Mouse (Mus musculus): ENCODE data around the gene Olfr1044.
"Not testable (repeated sequence)": the region's sequence is repeated elsewhere in the genome, so short reads cannot be mapped to it uniquely, and the experiment has no call there.

Gene Olfr1044

DNA sequence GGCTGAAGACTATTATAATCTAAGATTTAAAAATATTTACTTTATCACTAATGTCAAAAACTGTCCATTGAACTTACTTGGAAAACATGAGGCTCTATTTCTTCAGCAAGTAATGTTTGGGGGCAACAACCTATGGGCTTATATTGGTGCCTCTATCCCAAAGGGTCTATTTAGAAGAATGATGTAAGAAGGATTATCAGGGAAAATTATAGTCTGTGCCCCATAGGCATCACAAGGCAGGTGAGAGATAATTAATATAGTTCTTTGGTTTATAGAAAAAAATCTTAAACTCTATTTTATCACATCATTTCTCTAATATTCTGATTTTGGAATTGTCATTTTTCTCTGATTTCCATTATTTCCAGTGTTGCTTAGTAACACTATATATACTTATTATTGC, at the start of gene Olfr1044:
Gene Olfr1044 (minus strand): TSS at position 101 of the 400 bp plus-strand sequence.
- DNase-seq (ENCODE audit: low spot score) = no peak

DNA sequence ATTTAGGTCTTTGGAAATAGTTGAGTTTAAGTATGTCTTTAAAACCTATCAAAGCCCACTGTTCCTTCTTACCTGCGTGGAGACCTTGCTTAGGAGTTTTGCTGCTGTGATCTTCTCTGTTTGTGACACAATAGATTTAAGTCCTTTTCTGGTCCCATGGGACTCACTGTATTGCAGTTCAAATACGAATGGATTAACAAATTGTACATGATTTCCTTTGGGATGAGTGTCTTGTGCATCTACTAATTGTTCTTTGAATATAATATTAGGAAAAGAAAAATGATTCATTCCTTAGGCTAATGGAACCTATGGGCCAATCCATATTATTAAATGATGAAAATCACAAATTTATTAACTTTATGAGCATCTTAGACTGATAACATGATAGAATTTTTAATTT, 41.6 kb upstream of the Olfr1044 start, which contains the start of gene Olfr1046:
Gene Olfr1046 (minus strand): TSS at position 101 of the 400 bp plus-strand sequence.
- DNase-seq (ENCODE audit: low spot score) = no peak

DNA sequence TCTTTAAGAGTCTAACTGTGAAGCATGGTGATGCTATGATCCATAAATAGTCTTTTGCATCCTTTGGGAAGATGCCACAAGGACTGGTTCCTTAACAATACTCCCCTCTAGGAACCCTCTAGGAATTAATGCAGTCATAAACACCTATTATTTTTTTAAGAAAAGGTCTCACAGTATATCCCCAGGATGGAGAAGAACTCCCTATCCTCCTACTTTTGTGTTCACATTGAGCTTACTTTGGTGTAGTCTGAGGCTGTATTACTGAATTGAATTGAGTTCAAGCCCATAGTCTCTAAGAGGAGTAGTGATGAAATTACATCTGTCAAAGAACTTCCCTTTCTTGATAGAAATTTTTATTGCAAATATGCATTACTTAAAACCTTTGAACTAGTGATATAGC, 25.3 kb upstream of the Olfr1044 start, which contains the start of gene Olfr1045:
Gene Olfr1045 (minus strand): TSS at position 101 of the 400 bp plus-strand sequence.
- no peak for DNase-seq (ENCODE audit: low spot score)

DNA sequence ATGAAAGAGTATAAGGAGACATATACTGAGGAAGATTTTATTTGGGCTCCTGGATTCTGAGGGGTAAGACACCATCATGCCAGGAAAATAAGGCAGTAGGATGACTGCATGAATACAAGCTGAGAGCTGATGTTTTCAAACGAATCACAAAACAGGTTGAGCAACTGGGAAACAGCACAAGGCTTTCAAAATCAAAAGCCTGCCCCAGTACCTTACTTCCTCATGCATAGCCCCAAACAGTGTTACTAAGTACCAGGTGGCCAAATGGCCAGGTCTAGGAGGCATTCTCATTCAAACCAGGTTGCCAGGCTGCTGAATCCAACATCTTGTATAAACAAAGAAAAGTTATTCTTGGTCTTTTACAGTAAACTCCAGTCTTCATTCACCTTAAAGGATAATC, 18.2 kb upstream of the Olfr1044 start:
- DNase-seq (ENCODE audit: low spot score) = no peak

DNA sequence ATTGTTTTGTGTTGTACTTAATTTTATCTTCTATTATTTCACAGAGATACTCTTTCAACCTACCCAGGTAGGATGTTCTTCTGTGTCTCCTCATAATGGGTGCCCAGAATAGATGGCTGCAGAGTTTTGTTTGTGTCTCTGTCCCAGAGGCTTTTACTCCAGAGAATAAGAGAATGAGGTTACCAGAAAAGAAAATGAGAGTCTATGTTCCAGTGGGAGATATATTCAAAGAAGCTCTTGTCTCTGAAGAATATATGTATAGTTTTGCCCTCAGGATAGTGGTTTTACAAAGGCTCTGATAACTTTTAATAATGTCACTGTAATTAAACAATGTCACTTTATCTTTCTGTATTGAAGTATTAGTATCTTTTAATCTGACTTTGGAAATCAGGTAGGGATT, 8.0 kb upstream of the Olfr1044 start, which contains the start of gene Olfr52:
Gene Olfr52 (minus strand): TSS at position 101 of the 400 bp plus-strand sequence.
- no peak for DNase-seq (ENCODE audit: low spot score)

GRCm38 (mm10) chr2:86179950-86180349, 2.3 kb upstream of the Olfr1044 start:
- no peak for DNase-seq (ENCODE audit: low spot score)

GRCm38 (mm10) chr2:86175422-86175821, 2.2 kb downstream of the Olfr1044 start:
- DNase-seq (ENCODE audit: low spot score) = not testable (repeated sequence)

DNA sequence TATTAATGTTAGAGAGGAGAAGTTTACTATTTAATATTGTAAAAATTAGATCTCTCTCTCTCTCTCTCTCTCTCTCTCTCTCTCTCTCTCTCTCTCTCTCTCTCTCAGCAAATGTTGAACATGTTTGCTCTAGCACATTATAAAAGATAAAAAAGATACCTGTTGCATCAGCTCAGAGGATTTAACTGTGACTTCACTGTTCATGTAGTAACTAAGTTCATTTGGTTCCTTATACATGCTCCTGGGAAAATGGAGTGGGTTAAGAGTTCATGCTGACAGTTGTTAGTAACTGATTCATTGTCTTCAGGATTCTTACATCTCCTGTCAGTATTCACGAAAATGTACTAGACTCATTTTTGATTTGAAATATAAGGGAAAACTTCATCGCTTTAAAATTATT, 10.2 kb downstream of the Olfr1044 start, which contains the start of gene Olfr1043:
Gene Olfr1043 (minus strand): TSS at position 101 of the 400 bp plus-strand sequence.
- DNase-seq (ENCODE audit: low spot score) = no peak

DNA sequence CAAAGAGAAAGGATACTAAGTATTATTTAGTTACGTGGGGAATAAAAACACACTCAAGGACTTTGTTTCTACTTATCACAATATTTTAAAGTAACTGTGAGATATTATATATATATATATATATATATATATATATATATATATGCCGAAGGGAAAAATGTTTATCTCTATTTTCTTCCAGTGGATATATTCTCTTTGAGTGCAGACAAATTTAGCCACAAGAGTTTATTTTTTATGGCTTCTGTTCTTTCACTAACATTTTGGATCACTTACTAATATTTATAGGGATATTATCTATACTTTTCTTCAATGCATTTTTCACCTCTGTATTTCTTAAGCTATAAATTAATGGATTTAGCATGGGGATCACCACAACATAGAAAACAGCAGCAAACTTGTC, 15.9 kb downstream of the Olfr1044 start, which contains the start of gene Olfr1042:
Gene Olfr1042 (minus strand): TSS at position 101 of the 400 bp plus-strand sequence.
- no peak for DNase-seq (ENCODE audit: low spot score)

- DNase-seq (ENCODE audit: low spot score) = no peak
These were observed 31.0 kb downstream of the Olfr1044 start, which contains the start of gene Olfr1040 for GRCm38 (mm10) chr2:86146632-86147031. Olfr1040 (minus strand) TSS chr2:86146732.

- DNase-seq (ENCODE audit: low spot score) = no peak
These were observed 41.8 kb downstream of the Olfr1044 start, which contains the start of gene Olfr1039 for GRCm38 (mm10) chr2:86135828-86136227. Olfr1039 (minus strand) TSS chr2:86135928.
